Mouse (Mus musculus) limb, embryonic 11.5 days (tissue): ENCODE measurements around the gene Slc25a16. TPM values are rescaled to one million over a fixed set of nuclear protein-coding genes. Genes with fewer than 3 reads are reported as not detected.
A peak's percentile ranks its signal among the peaks of the same experiment; 100 is the strongest.

ENCODE experiments used
- ATAC-seq: fragments of 200-750 bp; cut with Nextera tagmentation; 2 replicates; pipeline ENCODE4 v1.8.0; 2017; ENCODE audit warnings: low read depth; ENCODE audit not compliant: insufficient number of reproducible peaks, low FRiP score, low TSS enrichment
- DNase-seq: peaks from one replicate; pipeline ENCODE4 v3.0.0-alpha.2; 2015; ENCODE audit warnings: low spot score
- H3K27ac ChIP-seq: fragments of 300-500 bp; sonication (generic); replicated peaks from 2 replicates; pipeline ENCODE4 v1.5.1; 2014; ENCODE audit warnings: low read depth, mild to moderate bottlenecking, low read length
- H3K27me3 ChIP-seq: fragments of 300-500 bp; sonication (generic); 2 replicates; pipeline ENCODE4 v1.6.1; 2014; ENCODE audit warnings: mild to moderate bottlenecking, low read length, mixed read lengths; ENCODE audit not compliant: control insufficient read depth, insufficient read depth
- H3K36me3 ChIP-seq: fragments of 300-500 bp; sonication (generic); 2 replicates; pipeline ENCODE4 v1.6.1; 2014; ENCODE audit warnings: mild to moderate bottlenecking, low read length, moderate library complexity, mixed read lengths; ENCODE audit not compliant: control insufficient read depth, insufficient read depth
- H3K4me1 ChIP-seq: fragments of 300-500 bp; sonication (generic); 2 replicates; pipeline ENCODE4 v1.6.1; 2014; ENCODE audit warnings: low read length, mixed read lengths; ENCODE audit not compliant: control insufficient read depth, insufficient read depth
- H3K4me2 ChIP-seq: fragments of 300-500 bp; sonication (generic); 2 replicates; pipeline ENCODE4 v1.6.1; 2014; ENCODE audit warnings: low read depth, mild to moderate bottlenecking, moderate library complexity; ENCODE audit not compliant: severe bottlenecking
- H3K4me3 ChIP-seq: fragments of 300-500 bp; sonication (generic); 2 replicates; pipeline ENCODE4 v1.5.1; 2014; ENCODE audit warnings: low read depth, low read length
- H3K9ac ChIP-seq: fragments of 300-500 bp; sonication (generic); 2 replicates; pipeline ENCODE4 v1.6.1; 2014; ENCODE audit warnings: mild to moderate bottlenecking, low read length
- H3K9me3 ChIP-seq: fragments of 300-500 bp; sonication (generic); 2 replicates; pipeline ENCODE4 v1.6.1; 2016; ENCODE audit warnings: low read length; ENCODE audit not compliant: control insufficient read depth
- WGBS: fragments of 180-500 bp; shearing (Covaris S2); extraction: QIAGEN DNeasy Blood & Tissue Kit; methylation state at CpG from one replicate; pipeline ENCODE4 v1.1.7; 2014; 5-methylcytosine and 5-hydroxymethylcytosine counted together
- polyA plus RNA-seq: library from polyadenylated mRNA; unstranded; fragments of >200 nt; fragmentation: Nextera tagmentation; extraction: Ambion mirVana; gene quantifications from 2 replicates; pipeline ENCODE4 v1.2.1, GENCODE M21; 2014

Slc25a16 gene
- polyA plus RNA-seq, 1 experiment from 2014 or later, result 10.7 TPM

DNA sequence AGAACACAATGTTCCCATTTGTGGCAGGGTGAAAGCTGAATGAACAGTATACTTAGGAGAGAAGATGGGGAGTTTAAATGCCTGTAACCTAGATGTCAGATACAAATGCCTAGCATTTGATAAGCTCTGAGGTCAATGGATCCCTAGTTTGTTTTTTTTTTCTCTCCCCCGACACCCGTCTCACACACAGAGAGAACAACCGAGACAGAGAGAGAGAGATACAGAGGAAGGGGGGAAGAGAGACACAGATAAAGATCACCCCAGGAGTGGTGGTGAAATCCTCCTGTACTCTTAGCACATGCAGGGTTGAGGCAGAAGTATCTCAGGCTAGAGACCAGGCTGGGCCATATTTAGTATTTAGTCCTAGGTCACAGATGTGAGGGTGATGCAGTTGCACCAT, 1.4 kb upstream of the Slc25a16 start:
- 90% methylated on average over 3 of the region's 3 CpGs for WGBS
- no peak for DNase-seq

DNA sequence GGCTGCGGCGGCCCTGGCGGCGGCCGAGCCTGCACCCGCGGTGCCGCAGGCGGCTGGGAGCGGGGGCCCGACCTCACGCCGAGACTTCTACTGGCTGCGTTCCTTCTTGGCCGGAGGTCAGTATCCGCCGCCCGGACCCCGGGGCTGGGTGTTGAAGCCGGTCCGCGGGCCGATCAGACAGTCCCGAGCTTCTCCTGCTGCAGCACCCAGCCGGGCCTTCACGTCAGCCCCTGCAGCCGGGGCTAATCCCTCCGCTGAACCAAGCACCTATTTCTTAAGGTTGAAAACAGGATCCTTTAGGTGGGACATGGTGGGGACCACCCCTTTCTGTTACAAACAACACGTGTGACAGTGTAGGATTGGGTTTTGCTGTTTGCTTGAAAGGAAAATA, 328 bp downstream of the Slc25a16 start:
- Histone ChIP-seq H3K4me1 (peaks cover 3% of the 10 kb centered on the region; the same call in 1 of the 2 replicates), H3K27ac (no peak overlapping the region), H3K9me3 (no peaks in the 10 kb centered on the region), H3K36me3 (no peaks in the 10 kb centered on the region), H3K4me3 (peak overlapping the region; percentile 97), H3K4me2 (peak overlapping the region; percentile 79), H3K9ac (peak overlapping the region; percentile 81), H3K27me3 (no peaks in the 10 kb centered on the region)
- ATAC-seq, result peak; percentile 76
- under 1% methylated on average over 29 of the region's 29 CpGs for WGBS
- DNase-seq, result no peak

More for the DNA sequence above, 1.4 kb upstream of the Slc25a16 start:
- Histone ChIP-seq H3K9ac (no peak overlapping the region), H3K36me3 (no peaks in the 10 kb centered on the region), H3K27ac (no peak overlapping the region), H3K9me3 (no peaks in the 10 kb centered on the region), H3K4me2 (no peak overlapping the region), H3K4me1 (peaks cover 3% of the 10 kb centered on the region; the same call in 1 of the 2 replicates), H3K4me3 (no peak overlapping the region), H3K27me3 (no peaks in the 10 kb centered on the region)
- ATAC-seq, result no peak

DNA sequence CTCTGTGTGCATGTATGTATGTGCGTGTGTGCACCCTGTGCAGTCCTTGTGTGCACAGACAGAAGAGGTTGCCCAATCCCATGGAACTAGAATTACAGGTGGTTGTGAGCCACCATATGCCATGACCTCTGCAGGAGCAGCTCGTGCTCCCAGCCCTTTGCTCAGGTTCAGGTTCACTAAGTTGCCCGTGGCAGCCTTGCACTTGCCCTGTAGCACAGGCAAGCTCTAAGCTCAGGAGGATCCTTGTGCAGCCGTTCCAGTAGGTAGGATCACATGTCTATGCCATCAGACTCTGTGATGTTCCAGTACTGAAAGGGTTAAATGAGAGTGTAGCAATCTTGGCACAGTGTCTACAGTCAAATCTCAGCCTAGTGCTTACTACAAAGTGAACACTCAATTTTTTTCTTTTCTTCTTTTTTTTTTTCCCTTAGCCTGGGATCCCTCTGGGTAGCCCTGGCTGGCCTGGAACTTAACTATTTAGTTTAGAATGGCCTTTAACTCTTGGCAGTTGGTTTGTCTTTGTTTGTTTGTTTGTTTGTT, 3.7 kb downstream of the Slc25a16 start:
- ATAC-seq, result no peak
- Histone ChIP-seq H3K4me2 (no peak overlapping the region), H3K9me3 (no peaks in the 10 kb centered on the region), H3K4me3 (no peak overlapping the region), H3K36me3 (0 out of 2 replicates have a peak, but pooled peaks cover 2% of the 10 kb centered on the region), H3K9ac (no peak overlapping the region), H3K27ac (no peak overlapping the region), H3K27me3 (no peaks in the 10 kb centered on the region), H3K4me1 (peaks cover 3% of the 10 kb centered on the region; the same call in 1 of the 2 replicates)
- no peak for DNase-seq
- 90% methylated on average over 4 of the region's 4 CpGs for WGBS

DNA sequence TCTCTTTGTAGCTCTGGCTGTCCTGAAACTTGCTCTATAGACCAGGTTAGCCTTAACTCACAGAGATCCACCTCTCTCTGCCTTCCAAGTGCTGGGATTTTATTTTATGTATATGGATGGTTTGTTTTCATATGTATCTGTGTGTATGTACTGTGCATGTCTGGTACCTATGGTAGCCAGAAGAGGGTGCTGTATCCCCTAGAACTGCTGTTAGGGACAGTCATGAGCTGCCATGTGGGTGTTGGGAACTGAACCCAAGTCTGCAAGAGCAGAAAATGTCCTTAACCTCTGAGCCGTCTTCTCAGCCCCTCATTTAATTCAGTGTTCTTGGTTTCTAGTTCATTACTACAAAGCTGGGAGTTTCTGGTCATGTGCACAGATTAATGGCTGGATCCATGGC, 11.9 kb downstream of the Slc25a16 start:
- Histone ChIP-seq H3K9me3 (no peaks in the 10 kb centered on the region), H3K27me3 (no peaks in the 10 kb centered on the region), H3K4me3 (no peak overlapping the region), H3K27ac (no peak overlapping the region), H3K9ac (no peak overlapping the region), H3K36me3 (peaks cover 5% of the 10 kb centered on the region; the same call in 1 of the 2 replicates), H3K4me2 (no peak overlapping the region), H3K4me1 (no peaks in the 10 kb centered on the region)
- DNase-seq (no peak), ATAC-seq (no peak)
- 91% methylated on average over 1 of the region's 1 CpGs for WGBS

DNA sequence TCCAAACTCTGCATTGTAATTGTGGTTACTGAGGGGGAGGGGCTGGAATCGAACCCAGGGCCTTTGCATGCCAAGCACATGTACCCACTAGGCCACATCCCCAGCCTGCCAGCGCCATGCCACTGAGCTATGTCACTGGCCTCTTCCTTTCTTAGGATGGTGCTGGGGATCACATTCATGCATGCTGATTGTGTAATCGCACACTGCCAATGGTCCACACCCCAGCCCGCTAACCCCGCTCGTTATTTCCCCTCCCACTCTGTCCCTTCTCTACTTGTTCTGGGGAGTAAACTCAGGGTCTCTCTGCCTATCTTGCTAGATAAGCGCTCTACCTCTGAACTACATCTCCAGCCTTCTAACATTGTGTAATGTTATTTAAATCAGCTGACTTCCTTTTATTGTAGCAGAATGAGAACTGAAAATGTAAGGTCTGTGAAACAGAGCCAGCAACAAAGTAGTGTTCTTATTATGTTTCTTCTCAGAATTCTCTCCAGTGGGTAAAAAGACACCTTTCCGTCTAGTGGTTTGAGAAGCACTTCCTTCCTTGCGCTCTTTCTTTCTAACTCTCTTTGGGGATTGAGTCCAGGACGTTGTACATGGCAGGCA, 24.6 kb downstream of the Slc25a16 start:
- Histone ChIP-seq H3K4me1 (no peaks in the 10 kb centered on the region), H3K9ac (no peak overlapping the region), H3K27me3 (no peaks in the 10 kb centered on the region), H3K4me3 (no peak overlapping the region), H3K4me2 (no peak overlapping the region), H3K27ac (no peak overlapping the region), H3K36me3 (no peaks in the 10 kb centered on the region), H3K9me3 (no peaks in the 10 kb centered on the region)
- ATAC-seq (no peak), DNase-seq (no peak)
- 88% methylated on average over 10 of the region's 10 CpGs for WGBS

DNA sequence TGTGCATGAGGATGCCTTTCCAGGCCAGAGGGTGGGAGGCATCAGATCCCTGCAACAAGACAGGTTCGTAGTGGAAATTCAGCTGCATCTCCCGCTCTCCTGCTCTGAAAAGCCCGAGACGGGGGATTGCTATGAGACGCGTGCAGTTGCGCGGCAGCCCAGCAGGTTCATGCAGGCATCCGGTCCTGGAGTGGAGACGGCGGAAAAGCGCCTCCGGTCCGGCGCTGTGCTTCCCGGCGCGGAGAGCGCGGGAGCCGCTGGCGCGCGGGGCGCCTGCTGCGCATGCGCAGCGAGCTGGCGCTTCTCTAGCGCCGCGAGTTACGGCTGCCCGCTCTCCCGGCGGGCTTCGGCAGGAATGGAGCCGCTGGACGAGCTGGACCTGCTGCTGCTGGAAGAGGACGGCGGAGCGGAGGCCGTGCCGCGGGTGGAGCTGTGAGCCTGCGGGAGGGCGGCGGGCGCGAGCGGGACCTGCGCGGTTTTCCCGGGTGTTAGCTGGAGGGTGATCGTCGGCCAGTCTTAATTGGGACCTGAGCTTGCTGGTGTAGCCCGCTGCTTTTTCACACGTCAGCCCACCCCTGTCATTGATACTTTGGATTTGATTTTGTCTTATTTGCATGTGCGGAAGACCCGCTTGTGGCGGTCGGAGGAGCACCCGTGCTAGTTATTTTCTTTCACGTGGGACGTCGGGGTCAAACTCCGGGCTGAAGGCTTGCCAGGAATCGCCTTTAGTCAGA, 26.5 kb downstream of the Slc25a16 start, which contains the start of gene Dna2:
Gene Dna2, plus strand, starts transcription at position 289 of the 734 bp plus-strand sequence.
- WGBS, result under 1% methylated on average over 64 of the region's 68 CpGs
- H3K9ac ChIP-seq, result peak within 1 kb of the TSS; percentile 87
- peak within 1 kb of the TSS; percentile 64 for H3K4me2 ChIP-seq
- H3K4me3 ChIP-seq, result peak within 1 kb of the TSS; percentile 71
- no peaks in the 10 kb centered on the region for H3K9me3 ChIP-seq
- ATAC-seq (peak; percentile 91), DNase-seq (peak; percentile 88)
- H3K36me3 ChIP-seq, result peaks cover 2% of the 10 kb centered on the region; the same call in 1 of the 2 replicates
- no peaks in the 10 kb centered on the region for H3K27me3 ChIP-seq
- H3K4me1 ChIP-seq, result no peaks in the 10 kb centered on the region
- peak within 1 kb of the TSS; percentile 85 for H3K27ac ChIP-seq

DNA sequence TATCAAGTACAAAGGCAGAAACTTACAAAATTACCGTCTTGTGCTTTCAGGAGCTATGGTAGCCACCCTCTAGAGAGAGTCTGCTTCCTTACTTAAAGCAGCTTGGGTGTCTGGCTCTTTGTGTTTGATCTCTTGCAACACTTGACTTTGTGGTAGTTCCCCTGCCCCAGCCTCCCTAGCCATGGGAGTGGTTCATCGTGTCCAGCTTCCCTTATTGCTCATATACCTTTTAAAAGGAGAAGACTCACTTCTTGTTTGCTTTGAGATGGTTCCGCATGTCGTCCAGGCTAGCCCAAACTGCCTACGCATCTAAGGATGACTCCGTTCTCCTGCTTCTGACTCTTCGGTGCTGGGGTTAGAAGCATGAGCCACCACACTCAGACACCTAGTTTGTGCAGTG, 28.1 kb downstream of the Slc25a16 start:
- Histone ChIP-seq H3K9ac (no peak overlapping the region), H3K9me3 (no peaks in the 10 kb centered on the region), H3K36me3 (peaks cover 5% of the 10 kb centered on the region), H3K27me3 (no peaks in the 10 kb centered on the region), H3K4me3 (no peak overlapping the region), H3K4me2 (no peak overlapping the region), H3K4me1 (no peaks in the 10 kb centered on the region), H3K27ac (no peak overlapping the region)
- ATAC-seq (no peak), DNase-seq (no peak)
- 95% methylated on average over 7 of the region's 7 CpGs for WGBS

DNA sequence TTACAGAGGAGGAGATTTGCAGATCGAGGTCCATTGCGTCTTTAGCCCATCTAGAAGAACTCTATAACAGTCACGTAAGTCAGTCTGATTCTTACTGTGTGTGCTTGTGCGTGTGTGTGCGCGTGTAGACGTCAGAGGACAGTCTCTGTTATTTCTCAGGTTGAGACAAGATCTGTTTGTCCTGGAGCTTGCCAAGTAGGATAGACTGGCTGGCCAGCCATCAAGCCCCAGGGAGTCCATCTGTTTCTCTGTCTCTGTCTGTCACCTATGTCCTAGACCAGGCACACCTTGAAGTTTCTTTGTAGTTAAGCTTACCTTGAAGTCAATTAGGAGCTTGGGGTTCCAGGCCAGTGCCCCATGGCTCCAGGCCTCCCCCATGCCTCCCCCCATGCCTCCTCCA, 43.5 kb downstream of the Slc25a16 start:
- Histone ChIP-seq H3K9me3 (no peaks in the 10 kb centered on the region), H3K4me2 (no peak overlapping the region), H3K36me3 (peaks cover 31% of the 10 kb centered on the region), H3K27me3 (no peaks in the 10 kb centered on the region), H3K27ac (no peak overlapping the region), H3K4me1 (no peaks in the 10 kb centered on the region), H3K4me3 (no peak overlapping the region), H3K9ac (no peak overlapping the region)
- ATAC-seq, result no peak
- no peak for DNase-seq
- WGBS, result 93% methylated on average over 7 of the region's 7 CpGs
